Mouse (Mus musculus): ENCODE data around the gene Gm20695. TPM values are rescaled to one million over a fixed set of nuclear protein-coding genes. Genes with fewer than 3 reads are reported as not detected.

Gene Gm20695
- polyA plus RNA-seq, 1 experiment from 2014 or later = 1.3 TPM

GRCm38 (mm10) chr16:3852586-3852985 lies 31.9 kb upstream of the Gm20695 start:
- Histone ChIP-seq H3K27ac (ENCODE audit: low read length) (no peak overlapping the region), H3K9me3 (ENCODE audit: low read length) (no peaks in the 10 kb centered on the region), H3K27me3 (ENCODE audit: insufficient read depth, low read length) (no peaks in the 10 kb centered on the region), H3K4me3 (ENCODE audit: low read length) (no peak overlapping the region), H3K9ac (replicated peaks; ENCODE audit: low read length) (no peak overlapping the region), H3K4me2 (replicated peaks; ENCODE audit: low read depth, low read length) (no peak overlapping the region), H3K36me3 (ENCODE audit: insufficient read depth, low read length) (no peaks in the 10 kb centered on the region), H3K4me1 (ENCODE audit: insufficient read depth, low read length) (peaks cover 13% of the 10 kb centered on the region)
- 46% methylated on average over 12 of the region's 12 CpGs for WGBS
- no peak for ATAC-seq (ENCODE audit: low FRiP score, low TSS enrichment)

- peak overlapping the region; percentile 84 for H3K27ac ChIP-seq (ENCODE audit: low read length)
- H3K4me3 ChIP-seq (ENCODE audit: low read length) = no peak overlapping the region
- H3K36me3 ChIP-seq (ENCODE audit: insufficient read depth, low read length) = no peaks in the 10 kb centered on the region
- WGBS = 41% methylated on average over 11 of the region's 11 CpGs
- H3K9ac ChIP-seq (replicated peaks; ENCODE audit: low read length) = no peak overlapping the region
- H3K4me2 ChIP-seq (replicated peaks; ENCODE audit: low read depth, low read length) = no peak overlapping the region
- H3K4me1 ChIP-seq (ENCODE audit: insufficient read depth, low read length) = peaks cover 8% of the 10 kb centered on the region; the same call in 1 of the 2 replicates
- no peaks in the 10 kb centered on the region for H3K9me3 ChIP-seq (ENCODE audit: low read length)
- ATAC-seq (ENCODE audit: low FRiP score, low TSS enrichment) = peak; percentile 81
- no peaks in the 10 kb centered on the region for H3K27me3 ChIP-seq (ENCODE audit: insufficient read depth, low read length)
These were observed 29.8 kb upstream of the Gm20695 start for GRCm38 (mm10) chr16:3854437-3855182.

- WGBS = 80% methylated on average over 1 of the region's 1 CpGs
These were observed 28.7 kb upstream of the Gm20695 start for GRCm38 (mm10) chr16:3855776-3856175.

GRCm38 (mm10) chr16:3859254-3859653 lies 25.2 kb upstream of the Gm20695 start:
- WGBS = 93% methylated on average over 4 of the region's 4 CpGs
- Histone ChIP-seq H3K27me3 (ENCODE audit: insufficient read depth, low read length) (no peaks in the 10 kb centered on the region), H3K4me2 (replicated peaks; ENCODE audit: low read depth, low read length) (no peak overlapping the region), H3K4me3 (ENCODE audit: low read length) (no peak overlapping the region), H3K36me3 (ENCODE audit: insufficient read depth, low read length) (peaks cover 14% of the 10 kb centered on the region), H3K9me3 (ENCODE audit: low read length) (no peaks in the 10 kb centered on the region), H3K4me1 (ENCODE audit: insufficient read depth, low read length) (peaks cover 5% of the 10 kb centered on the region; the same call in 1 of the 2 replicates), H3K9ac (replicated peaks; ENCODE audit: low read length) (no peak overlapping the region), H3K27ac (ENCODE audit: low read length) (no peak overlapping the region)
- no peak for ATAC-seq (ENCODE audit: low FRiP score, low TSS enrichment)

More at GRCm38 (mm10) chr16:3855776-3856175, 28.7 kb upstream of the Gm20695 start:
- Histone ChIP-seq H3K27me3 (ENCODE audit: insufficient read depth, low read length) (no peaks in the 10 kb centered on the region), H3K9ac (replicated peaks; ENCODE audit: low read length) (no peak overlapping the region), H3K4me1 (ENCODE audit: insufficient read depth, low read length) (peaks cover 8% of the 10 kb centered on the region; the same call in 1 of the 2 replicates), H3K9me3 (ENCODE audit: low read length) (no peaks in the 10 kb centered on the region), H3K4me2 (replicated peaks; ENCODE audit: low read depth, low read length) (no peak overlapping the region), H3K27ac (ENCODE audit: low read length) (no peak overlapping the region), H3K36me3 (ENCODE audit: insufficient read depth, low read length) (peaks cover 4% of the 10 kb centered on the region; the same call in 1 of the 2 replicates), H3K4me3 (ENCODE audit: low read length) (no peak overlapping the region)
- no peak for ATAC-seq (ENCODE audit: low FRiP score, low TSS enrichment)

GRCm38 (mm10) chr16:3871815-3872214 lies 12.6 kb upstream of the Gm20695 start:
- ATAC-seq (ENCODE audit: low FRiP score, low TSS enrichment) = peak; percentile 33; the same call in 1 of the 2 replicates
- 1% methylated on average over 16 of the region's 16 CpGs for WGBS
- Histone ChIP-seq H3K27ac (ENCODE audit: low read length) (peak overlapping the region; percentile 35), H3K9me3 (ENCODE audit: low read length) (no peaks in the 10 kb centered on the region), H3K36me3 (ENCODE audit: insufficient read depth, low read length) (peaks cover 6% of the 10 kb centered on the region; the same call in 1 of the 2 replicates), H3K27me3 (ENCODE audit: insufficient read depth, low read length) (no peaks in the 10 kb centered on the region), H3K9ac (replicated peaks; ENCODE audit: low read length) (peak overlapping the region; percentile 77), H3K4me3 (ENCODE audit: low read length) (peak overlapping the region; percentile 70), H3K4me1 (ENCODE audit: insufficient read depth, low read length) (peaks cover 10% of the 10 kb centered on the region), H3K4me2 (replicated peaks; ENCODE audit: low read depth, low read length) (peak overlapping the region; percentile 64)

- peak; percentile 99 for ATAC-seq (ENCODE audit: low FRiP score, low TSS enrichment)
- Histone ChIP-seq H3K9ac (replicated peaks; ENCODE audit: low read length) (peak within 1 kb of the TSS; percentile 77), H3K36me3 (ENCODE audit: insufficient read depth, low read length) (peaks cover 4% of the 10 kb centered on the region; the same call in 1 of the 2 replicates), H3K9me3 (ENCODE audit: low read length) (no peaks in the 10 kb centered on the region), H3K27me3 (ENCODE audit: insufficient read depth, low read length) (no peaks in the 10 kb centered on the region), H3K4me3 (ENCODE audit: low read length) (peak within 1 kb of the TSS; percentile 70), H3K27ac (ENCODE audit: low read length) (peak within 1 kb of the TSS; percentile 77), H3K4me2 (replicated peaks; ENCODE audit: low read depth, low read length) (peak within 1 kb of the TSS; percentile 64), H3K4me1 (ENCODE audit: insufficient read depth, low read length) (peaks cover 10% of the 10 kb centered on the region)
- 5% methylated on average over 47 of the region's 47 CpGs for WGBS
These were observed 12.0 kb upstream of the Gm20695 start, which contains the start of gene Naa60 for GRCm38 (mm10) chr16:3872216-3873047. Gene Naa60, plus strand, starts transcription at chr16:3872375.

GRCm38 (mm10) chr16:3876346-3876745 lies 8.1 kb upstream of the Gm20695 start:
- H3K27ac ChIP-seq (ENCODE audit: low read length) = no peak overlapping the region
- H3K36me3 ChIP-seq (ENCODE audit: insufficient read depth, low read length) = peaks cover 5% of the 10 kb centered on the region; the same call in 1 of the 2 replicates
- WGBS = 92% methylated on average over 4 of the region's 4 CpGs
- no peak overlapping the region for H3K4me2 ChIP-seq (replicated peaks; ENCODE audit: low read depth, low read length)
- H3K4me3 ChIP-seq (ENCODE audit: low read length) = no peak overlapping the region
- peaks cover 7% of the 10 kb centered on the region for H3K4me1 ChIP-seq (ENCODE audit: insufficient read depth, low read length)
- no peaks in the 10 kb centered on the region for H3K27me3 ChIP-seq (ENCODE audit: insufficient read depth, low read length)
- H3K9ac ChIP-seq (replicated peaks; ENCODE audit: low read length) = no peak overlapping the region
- H3K9me3 ChIP-seq (ENCODE audit: low read length) = no peaks in the 10 kb centered on the region
- ATAC-seq (ENCODE audit: low FRiP score, low TSS enrichment) = no peak

GRCm38 (mm10) chr16:3885065-3885670 lies 720 bp downstream of the Gm20695 start:
- peak overlapping the region; percentile 72 for H3K4me2 ChIP-seq (replicated peaks; ENCODE audit: low read depth, low read length)
- H3K9ac ChIP-seq (replicated peaks; ENCODE audit: low read length) = peak overlapping the region; percentile 91
- no peaks in the 10 kb centered on the region for H3K9me3 ChIP-seq (ENCODE audit: low read length)
- H3K4me3 ChIP-seq (ENCODE audit: low read length) = peak overlapping the region; percentile 72
- H3K27me3 ChIP-seq (ENCODE audit: insufficient read depth, low read length) = no peaks in the 10 kb centered on the region
- peaks cover 12% of the 10 kb centered on the region for H3K4me1 ChIP-seq (ENCODE audit: insufficient read depth, low read length)
- peak overlapping the region; percentile 74; the same call in 1 of the 2 replicates for H3K27ac ChIP-seq (ENCODE audit: low read length)
- peak; percentile 18 for ATAC-seq (ENCODE audit: low FRiP score, low TSS enrichment)
- WGBS = 1% methylated on average over 10 of the region's 10 CpGs
- no peaks in the 10 kb centered on the region for H3K36me3 ChIP-seq (ENCODE audit: insufficient read depth, low read length)

- no peak for ATAC-seq (ENCODE audit: low FRiP score, low TSS enrichment)
- Histone ChIP-seq H3K36me3 (ENCODE audit: insufficient read depth, low read length) (peaks cover 5% of the 10 kb centered on the region; the same call in 1 of the 2 replicates), H3K4me1 (ENCODE audit: insufficient read depth, low read length) (0 out of 2 replicates have a peak, but pooled peaks cover 8% of the 10 kb centered on the region), H3K4me2 (replicated peaks; ENCODE audit: low read depth, low read length) (no peak overlapping the region), H3K27ac (ENCODE audit: low read length) (no peak overlapping the region), H3K4me3 (ENCODE audit: low read length) (no peak overlapping the region), H3K9me3 (ENCODE audit: low read length) (no peaks in the 10 kb centered on the region), H3K27me3 (ENCODE audit: insufficient read depth, low read length) (no peaks in the 10 kb centered on the region), H3K9ac (replicated peaks; ENCODE audit: low read length) (no peak overlapping the region)
- 85% methylated on average over 14 of the region's 14 CpGs for WGBS
These were observed 7.3 kb downstream of the Gm20695 start for GRCm38 (mm10) chr16:3891621-3892295.
